Mouse (Mus musculus): ENCODE data around the gene Olfr486. TPM values are rescaled to one million over a fixed set of nuclear protein-coding genes. Genes with fewer than 3 reads are reported as not detected.
"Not testable (repeated sequence)": the region's sequence is repeated elsewhere in the genome, so short reads cannot be mapped to it uniquely, and the experiment has no call there.

Olfr486 gene
- not detected in 2 replicates for total RNA-seq (2021)
- long read RNA-seq, experiment 1 = 0 reads
- long read RNA-seq, experiment 2 = 0 reads

DNA sequence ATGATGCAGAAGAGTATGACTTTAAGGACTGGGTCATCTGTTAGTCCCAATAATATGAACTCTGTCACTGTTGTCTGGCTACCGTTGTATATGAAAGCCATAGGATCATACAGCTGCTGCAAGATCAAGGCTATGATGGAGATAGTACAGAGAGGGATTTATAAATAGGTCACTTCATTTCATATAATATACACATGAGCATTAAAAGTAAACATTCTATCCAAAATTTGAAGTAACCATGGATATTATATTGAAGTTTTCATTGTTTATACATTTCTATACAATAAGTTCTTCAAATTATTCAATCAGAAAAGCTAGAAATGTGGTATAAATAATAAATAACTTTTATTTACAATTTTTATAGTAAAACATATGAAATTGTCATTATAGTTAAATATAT lies at the start of gene Olfr486:
TSS of gene Olfr486 (minus strand) at position 101 of the 400 bp plus-strand sequence.
- not testable (repeated sequence) for DNase-seq

DNA sequence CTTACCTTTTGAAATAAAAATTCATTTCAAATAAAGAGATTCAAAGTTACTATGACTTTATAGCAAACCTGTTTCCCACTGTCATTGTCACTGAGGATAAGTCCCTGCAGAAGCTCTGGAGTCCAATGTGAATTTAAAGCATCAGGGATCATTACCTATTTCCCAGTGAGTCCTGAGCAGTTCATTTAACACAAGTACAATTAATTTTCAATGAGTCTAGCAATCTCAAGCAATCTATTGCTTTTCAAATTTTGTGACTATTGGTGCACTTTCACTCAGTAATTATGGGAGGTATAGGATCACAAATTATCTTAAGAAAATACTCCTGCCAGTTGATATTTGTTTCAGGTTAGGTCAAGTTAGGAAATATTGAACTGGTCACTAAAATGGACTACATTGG lies 42.0 kb upstream of the Olfr486 start, which contains the start of gene Olfr487:
TSS of gene Olfr487 (minus strand) at position 101 of the 400 bp plus-strand sequence.
- DNase-seq = not testable (repeated sequence)

GRCm38 (mm10) chr7:108196938-108197337 lies 24.4 kb upstream of the Olfr486 start:
- no peak for DNase-seq

GRCm38 (mm10) chr7:108196337-108196736 lies 23.8 kb upstream of the Olfr486 start:
- not testable (repeated sequence) for DNase-seq

GRCm38 (mm10) chr7:108192714-108193113 lies 20.2 kb upstream of the Olfr486 start:
- not testable (repeated sequence) for DNase-seq

GRCm38 (mm10) chr7:108191196-108191595 lies 18.7 kb upstream of the Olfr486 start:
- not testable (repeated sequence) for DNase-seq

DNA sequence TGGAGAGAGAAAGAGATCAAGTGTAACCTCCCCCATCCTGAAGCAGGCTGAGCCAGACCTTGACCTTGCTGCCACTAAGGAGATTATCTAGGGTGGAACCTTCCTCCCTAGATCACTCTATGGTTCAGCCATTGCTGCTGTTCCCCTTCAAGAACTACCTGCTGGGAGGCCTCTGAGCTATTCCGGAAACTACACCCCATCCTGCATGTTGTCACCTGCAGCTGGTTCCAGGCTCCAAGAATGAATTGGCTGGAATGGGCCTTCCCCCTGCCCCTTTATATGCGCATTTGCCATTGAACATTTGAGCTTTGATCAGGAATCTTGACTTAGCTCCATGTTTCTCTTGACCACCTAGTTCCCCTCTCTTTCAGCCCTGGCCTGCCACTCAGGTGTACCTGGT lies 12.7 kb upstream of the Olfr486 start:
- DNase-seq = not testable (repeated sequence)

DNA sequence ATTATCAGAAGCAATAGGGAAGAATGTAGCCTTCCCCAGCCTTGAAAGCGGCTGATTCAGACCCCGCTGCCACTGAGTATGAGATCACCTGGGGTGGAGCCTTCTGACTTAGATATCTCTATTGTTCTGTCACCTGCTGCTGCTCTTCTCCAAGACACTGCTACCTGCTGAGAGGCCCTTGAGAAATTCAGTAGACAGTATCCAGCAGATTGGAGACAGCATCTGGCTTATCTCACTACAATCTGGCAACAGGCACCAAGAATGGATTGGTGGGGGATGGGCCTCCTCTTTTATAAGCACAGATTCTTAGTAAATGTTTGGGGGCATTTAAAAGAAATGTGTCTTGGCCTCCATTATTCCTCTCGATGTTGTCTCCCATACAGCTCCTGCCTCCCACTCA lies 11.9 kb upstream of the Olfr486 start:
- not testable (repeated sequence) for DNase-seq

- DNase-seq = no peak
Measured at GRCm38 (mm10) chr7:108159771-108160170, 12.8 kb downstream of the Olfr486 start, which contains the start of gene Olfr485. Gene Olfr485, minus strand, starts transcription at chr7:108159871.

DNA sequence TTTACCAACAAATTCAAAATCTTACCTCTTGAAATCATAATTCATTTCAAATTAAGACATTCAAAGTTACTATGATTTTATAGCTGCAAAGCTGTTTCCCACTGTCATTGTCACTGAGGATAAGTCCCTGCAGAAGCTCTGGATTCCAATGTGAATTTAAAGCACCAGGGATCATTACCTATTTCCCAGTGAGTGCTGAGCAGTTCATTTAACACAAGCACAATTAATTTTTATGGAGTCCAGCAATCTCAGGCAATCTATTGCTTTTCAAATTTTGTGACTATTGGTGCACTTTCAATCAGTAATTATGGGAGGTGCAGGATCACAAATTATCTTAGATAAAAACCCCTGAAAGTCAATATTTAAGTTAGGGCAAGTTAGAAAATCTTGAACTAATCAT lies 45.2 kb downstream of the Olfr486 start, which contains the start of gene Olfr484:
TSS of gene Olfr484 (minus strand) at position 101 of the 400 bp plus-strand sequence.
- DNase-seq = no peak

Other genes starting within 250 kb of the Olfr486 start
- not detected in 2 replicates for gene Olfr473, start 242.3 kb downstream of the Olfr486 start, total RNA-seq (2021)
- gene Olfr474, start 218.1 kb downstream of the Olfr486 start, total RNA-seq (2021) = not detected in 2 replicates
- gene Olfr476, start 207.9 kb downstream of the Olfr486 start, total RNA-seq (2021) = not detected in 2 replicates
- gene Olfr477, start 186.0 kb downstream of the Olfr486 start, total RNA-seq (2021) = not detected in 2 replicates
- not detected in 2 replicates for gene Olfr478, start 138.8 kb downstream of the Olfr486 start, total RNA-seq (2021)
- gene Olfr479, start 122.0 kb downstream of the Olfr486 start, total RNA-seq (2021) = not detected in 2 replicates
- gene Olfr480, start 105.4 kb downstream of the Olfr486 start, total RNA-seq (2021) = not detected in 2 replicates
- not detected in 2 replicates for gene Olfr481, start 92.9 kb downstream of the Olfr486 start, total RNA-seq (2021)
- 1.7 and 2.4 TPM in 2 replicates for gene Olfr482, start 75.2 kb downstream of the Olfr486 start, total RNA-seq (2021)
- not detected in 2 replicates for gene Olfr483, start 71.9 kb downstream of the Olfr486 start, total RNA-seq (2021)
- not detected in 2 replicates for gene Olfr484, start 45.3 kb downstream of the Olfr486 start, total RNA-seq (2021)
- not detected in 2 replicates for gene Olfr485, start 12.9 kb downstream of the Olfr486 start, total RNA-seq (2021)
- not detected in 2 replicates for gene Olfr487, start 41.9 kb upstream of the Olfr486 start, total RNA-seq (2021)
- not detected in 2 replicates for gene Olfr488, start 85.6 kb upstream of the Olfr486 start, total RNA-seq (2021)
- gene Olfr490, start 116.2 kb upstream of the Olfr486 start, total RNA-seq (2021) = not detected in 2 replicates
- not detected in 2 replicates for gene Olfr491, start 140.7 kb upstream of the Olfr486 start, total RNA-seq (2021)
- gene Olfr492, start 150.9 kb upstream of the Olfr486 start, total RNA-seq (2021) = not detected in 2 replicates
- not detected in 2 replicates for gene Olfr493, start 174.2 kb upstream of the Olfr486 start, total RNA-seq (2021)
- not detected in 2 replicates for gene Olfr494, start 192.6 kb upstream of the Olfr486 start, total RNA-seq (2021)
- not detected in 2 replicates for gene Olfr495, start 220.4 kb upstream of the Olfr486 start, total RNA-seq (2021)
- gene Olfr497, start 247.7 kb upstream of the Olfr486 start, total RNA-seq (2021) = not detected in 2 replicates